Mouse (Mus musculus): ENCODE measurements around the gene Rundc3b. TPM values are rescaled to one million over a fixed set of nuclear protein-coding genes. Genes with fewer than 3 reads are reported as not detected.

The Rundc3b gene
- polyA plus RNA-seq, 1 experiment from 2014 or later: 31.4 TPM

Other genes with a start within 250 kb of the Rundc3b start
- gene Dbf4, start 200.2 kb downstream of the Rundc3b start, polyA plus RNA-seq (2014; fragmentation: Nextera tagmentation; extraction: Ambion mirVana): 27.2 and 31.6 TPM in 2 replicates
- 6.8 and 7.8 TPM in 2 replicates for gene Slc25a40, start 200.1 kb downstream of the Rundc3b start, polyA plus RNA-seq (2014; fragmentation: Nextera tagmentation; extraction: Ambion mirVana)
- 1.4 and 1.8 TPM in 2 replicates for gene Abcb1a, start 37.1 kb upstream of the Rundc3b start, polyA plus RNA-seq (2014; fragmentation: Nextera tagmentation; extraction: Ambion mirVana)
- 0.30 and 0.80 TPM in 2 replicates for gene Abcb1b, start 175.2 kb upstream of the Rundc3b start, polyA plus RNA-seq (2014; fragmentation: Nextera tagmentation; extraction: Ambion mirVana)